Mouse (Mus musculus): ENCODE measurements around the gene Xrcc1.

DNA sequence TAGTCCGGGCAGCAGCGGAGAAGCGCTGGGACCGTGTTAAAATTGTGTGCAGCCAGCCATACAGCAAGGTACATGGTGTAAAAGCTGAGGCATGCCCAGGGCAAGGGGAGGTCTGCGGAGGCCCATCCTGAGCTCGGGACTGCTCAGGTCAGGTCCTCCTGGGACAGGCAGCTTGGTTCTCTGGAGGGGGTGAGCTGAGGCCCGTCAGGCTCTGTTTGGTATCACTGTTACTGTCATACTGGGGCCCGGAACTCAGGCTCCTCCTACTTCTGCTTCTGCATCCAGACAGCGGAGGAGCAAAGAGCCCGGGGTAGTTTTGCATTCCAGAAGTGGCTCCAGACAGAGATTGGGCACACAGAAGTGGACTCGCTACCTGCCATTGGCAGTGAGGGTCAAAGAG lies 19.5 kb downstream of the Xrcc1 start:
- no peak for TF ChIP-seq GATA1 (IDR thresholded peaks at IDR 0.05; ENCODE audit: borderline replicate concordance, low read length)
- no peak for TF ChIP-seq FLI1 (IDR thresholded peaks at IDR 0.05; ENCODE audit: low read length)
